Mouse (Mus musculus): ENCODE results near the gene Mpp6. TPM values are rescaled to one million over a fixed set of nuclear protein-coding genes. Genes with fewer than 3 reads are reported as not detected.

Gene Mpp6
- polyA plus RNA-seq, 1 experiment from 2014 or later: 44.7 TPM

- CTCF ChIA-PET: no interaction called here
- DNase-seq (ENCODE audit: low read depth, low spot score) (no peak), ATAC-seq (no peak)
- POLR2A ChIA-PET: no interaction called here
- no peaks in the 10 kb centered on the region for H3K27me3 ChIP-seq
- no peak for TF ChIP-seq CTCF (IDR thresholded peaks at IDR 0.05)
- in situ Hi-C loops (cut with MboI; ENCODE audit: low pct_unique_long_range_greater_than_20kb): no loop called here
Observed at GRCm38 (mm10) chr6:50247356-50247755, 137.3 kb downstream of the Mpp6 start.

GRCm38 (mm10) chr6:50247791-50248190 is 137.8 kb downstream of the Mpp6 start:
- CTCF ChIA-PET: interaction anchor here (0.8 kb wide), 1 partner anchor 10 kb away, joined by 3 read pairs; no protein-coding TSS in a partner anchor
- DNase-seq (ENCODE audit: low read depth, low spot score) (no peak), ATAC-seq (no peak)
- TF ChIP-seq CTCF (IDR thresholded peaks at IDR 0.05): no peak
- H3K27me3 ChIP-seq: no peaks in the 10 kb centered on the region
- in situ Hi-C loops (cut with MboI; ENCODE audit: low pct_unique_long_range_greater_than_20kb): no loop called here
- POLR2A ChIA-PET: no interaction called here

Other genes starting within 250 kb of the Mpp6 start
- gene Gsdme, start 153.6 kb downstream of the Mpp6 start, polyA plus RNA-seq (2021): 2.7 TPM